Mouse (Mus musculus): ENCODE data around the gene Pou2af1. TPM values are rescaled to one million over a fixed set of nuclear protein-coding genes. Genes with fewer than 3 reads are reported as not detected.

Gene Pou2af1
- polyA plus RNA-seq, 1 experiment, result 171 TPM

- Histone ChIP-seq H3K36me3 (ENCODE audit: control insufficient read depth, insufficient read depth, low read length) (no peaks in the 10 kb centered on the region), H3K27ac (ENCODE audit: insufficient read depth, low read length) (no peak overlapping the region), H3K27me3 (ENCODE audit: control insufficient read depth, insufficient read depth, low read length) (no peaks in the 10 kb centered on the region), H3K4me1 (ENCODE audit: control insufficient read depth, insufficient read depth, insufficient read length) (peaks cover 27% of the 10 kb centered on the region; the same call in 1 of the 2 replicates), H3K4me3 (ENCODE audit: extremely low read depth, insufficient read depth, insufficient read length) (no peak overlapping the region)
- WGBS, result 54% methylated on average over 4 of the region's 4 CpGs
- DNase-seq (ENCODE audit: low read depth in 1 of 2, low spot score in 2 of 2), result no peak
- TF ChIP-seq POLR2A (IDR thresholded peaks at IDR 0.05; ENCODE audit: low read depth, low read length), result no peak
- no peak for TF ChIP-seq CTCF (IDR thresholded peaks at IDR 0.05; ENCODE audit: extremely low read depth, insufficient read depth, insufficient read length, insufficient replicate concordance)
These were observed 28.1 kb upstream of the Pou2af1 start for GRCm38 (mm10) chr9:51185386-51185785.

DNA sequence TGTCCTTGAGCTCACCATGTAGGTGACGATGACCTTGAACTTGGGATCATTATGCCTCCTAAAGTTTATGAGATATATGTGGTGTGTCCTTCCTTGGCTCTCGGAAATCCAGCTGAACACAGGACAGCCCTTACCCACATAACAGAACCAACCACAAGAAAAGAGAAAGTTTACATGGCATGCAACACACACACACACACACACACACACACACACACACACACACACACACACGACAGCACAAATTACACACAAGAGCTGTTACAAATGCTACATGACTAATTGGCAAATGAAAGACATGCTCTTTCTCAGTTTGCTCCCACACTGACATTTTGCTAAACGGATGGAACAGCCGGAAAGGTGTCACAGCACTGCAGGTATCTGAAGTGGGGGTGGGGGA lies 27.6 kb upstream of the Pou2af1 start:
- no peak for DNase-seq (ENCODE audit: low read depth in 1 of 2, low spot score in 2 of 2)
- H3K27me3 ChIP-seq (ENCODE audit: control insufficient read depth, insufficient read depth, low read length), result no peaks in the 10 kb centered on the region
- TF ChIP-seq CTCF (IDR thresholded peaks at IDR 0.05; ENCODE audit: extremely low read depth, insufficient read depth, insufficient read length, insufficient replicate concordance) (no peak), POLR2A (IDR thresholded peaks at IDR 0.05; ENCODE audit: low read depth, low read length) (no peak)
- peaks cover 26% of the 10 kb centered on the region; the same call in 1 of the 2 replicates for H3K4me1 ChIP-seq (ENCODE audit: control insufficient read depth, insufficient read depth, insufficient read length)
- no peak overlapping the region for H3K4me3 ChIP-seq (ENCODE audit: extremely low read depth, insufficient read depth, insufficient read length)
- no peaks in the 10 kb centered on the region for H3K36me3 ChIP-seq (ENCODE audit: control insufficient read depth, insufficient read depth, low read length)
- 72% methylated on average over 5 of the region's 5 CpGs for WGBS
- H3K27ac ChIP-seq (ENCODE audit: insufficient read depth, low read length), result no peak overlapping the region

DNA sequence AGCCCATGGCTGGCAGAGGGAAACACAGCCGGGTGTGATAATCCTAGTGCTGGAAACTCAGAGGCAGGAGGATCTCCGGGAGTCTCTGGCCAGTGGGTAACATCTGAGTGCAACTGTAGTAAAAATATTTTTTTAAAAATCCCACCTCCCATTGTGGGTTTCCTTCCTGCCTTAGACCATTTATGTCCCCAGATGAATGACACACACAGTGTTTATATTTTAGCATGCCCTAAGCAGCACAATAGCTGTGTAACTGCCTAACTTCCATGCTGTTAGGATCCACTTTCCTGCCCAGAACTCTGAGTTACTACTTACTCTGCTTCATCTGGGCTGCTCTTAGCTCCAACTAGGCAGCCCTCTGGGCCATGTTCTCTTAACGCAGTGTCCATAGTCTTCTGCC lies 22.9 kb upstream of the Pou2af1 start:
- H3K27ac ChIP-seq (ENCODE audit: insufficient read depth, low read length), result no peak overlapping the region
- WGBS, result 67% methylated on average over 3 of the region's 3 CpGs
- H3K36me3 ChIP-seq (ENCODE audit: control insufficient read depth, insufficient read depth, low read length), result no peaks in the 10 kb centered on the region
- TF ChIP-seq POLR2A (IDR thresholded peaks at IDR 0.05; ENCODE audit: low read depth, low read length), result no peak
- no peak for TF ChIP-seq CTCF (IDR thresholded peaks at IDR 0.05; ENCODE audit: extremely low read depth, insufficient read depth, insufficient read length, insufficient replicate concordance)
- no peaks in the 10 kb centered on the region for H3K27me3 ChIP-seq (ENCODE audit: control insufficient read depth, insufficient read depth, low read length)
- no peak for DNase-seq (ENCODE audit: low read depth in 1 of 2, low spot score in 2 of 2)
- peaks cover under 1% of the 10 kb centered on the region; the same call in 1 of the 2 replicates for H3K4me1 ChIP-seq (ENCODE audit: control insufficient read depth, insufficient read depth, insufficient read length)
- no peak overlapping the region for H3K4me3 ChIP-seq (ENCODE audit: extremely low read depth, insufficient read depth, insufficient read length)

DNA sequence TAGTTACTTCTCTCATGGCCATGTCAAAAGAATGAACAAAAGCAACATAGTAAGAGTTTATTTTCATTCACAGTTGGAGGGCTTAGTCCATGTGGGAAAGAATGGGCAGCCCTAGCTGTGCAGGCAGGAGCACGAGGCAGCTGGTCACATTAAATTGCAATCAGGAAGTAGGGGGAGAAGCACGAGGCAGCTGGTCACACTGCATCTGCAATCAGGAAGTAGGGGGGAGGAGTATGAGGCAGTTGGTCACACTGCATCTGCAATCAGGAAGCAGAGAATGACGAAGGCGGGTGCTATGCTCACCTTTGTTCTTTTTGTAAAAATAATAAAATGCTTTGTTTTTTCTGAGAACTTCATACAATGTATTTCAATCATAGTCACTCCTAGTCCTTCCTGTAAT lies 18.7 kb upstream of the Pou2af1 start:
- DNase-seq (ENCODE audit: low read depth in 1 of 2, low spot score in 2 of 2), result no peak
- H3K27ac ChIP-seq (ENCODE audit: insufficient read depth, low read length), result no peak overlapping the region
- H3K4me3 ChIP-seq (ENCODE audit: extremely low read depth, insufficient read depth, insufficient read length), result no peak overlapping the region
- no peaks in the 10 kb centered on the region for H3K4me1 ChIP-seq (ENCODE audit: control insufficient read depth, insufficient read depth, insufficient read length)
- 46% methylated on average over 4 of the region's 4 CpGs for WGBS
- H3K36me3 ChIP-seq (ENCODE audit: control insufficient read depth, insufficient read depth, low read length), result no peaks in the 10 kb centered on the region
- H3K27me3 ChIP-seq (ENCODE audit: control insufficient read depth, insufficient read depth, low read length), result no peaks in the 10 kb centered on the region
- TF ChIP-seq POLR2A (IDR thresholded peaks at IDR 0.05; ENCODE audit: low read depth, low read length), result no peak
- TF ChIP-seq CTCF (IDR thresholded peaks at IDR 0.05; ENCODE audit: extremely low read depth, insufficient read depth, insufficient read length, insufficient replicate concordance), result no peak

- WGBS, result 79% methylated on average over 2 of the region's 2 CpGs
- no peak for DNase-seq (ENCODE audit: low read depth in 1 of 2, low spot score in 2 of 2)
- Histone ChIP-seq H3K4me3 (ENCODE audit: extremely low read depth, insufficient read depth, insufficient read length) (no peak overlapping the region), H3K27me3 (ENCODE audit: control insufficient read depth, insufficient read depth, low read length) (no peaks in the 10 kb centered on the region), H3K4me1 (ENCODE audit: control insufficient read depth, insufficient read depth, insufficient read length) (peaks cover 9% of the 10 kb centered on the region; the same call in 1 of the 2 replicates), H3K27ac (ENCODE audit: insufficient read depth, low read length) (no peak overlapping the region), H3K36me3 (ENCODE audit: control insufficient read depth, insufficient read depth, low read length) (no peaks in the 10 kb centered on the region)
- TF ChIP-seq POLR2A (IDR thresholded peaks at IDR 0.05; ENCODE audit: low read depth, low read length) (no peak), CTCF (IDR thresholded peaks at IDR 0.05; ENCODE audit: extremely low read depth, insufficient read depth, insufficient read length, insufficient replicate concordance) (no peak)
These were observed 4.6 kb upstream of the Pou2af1 start for GRCm38 (mm10) chr9:51208974-51209332.

DNA sequence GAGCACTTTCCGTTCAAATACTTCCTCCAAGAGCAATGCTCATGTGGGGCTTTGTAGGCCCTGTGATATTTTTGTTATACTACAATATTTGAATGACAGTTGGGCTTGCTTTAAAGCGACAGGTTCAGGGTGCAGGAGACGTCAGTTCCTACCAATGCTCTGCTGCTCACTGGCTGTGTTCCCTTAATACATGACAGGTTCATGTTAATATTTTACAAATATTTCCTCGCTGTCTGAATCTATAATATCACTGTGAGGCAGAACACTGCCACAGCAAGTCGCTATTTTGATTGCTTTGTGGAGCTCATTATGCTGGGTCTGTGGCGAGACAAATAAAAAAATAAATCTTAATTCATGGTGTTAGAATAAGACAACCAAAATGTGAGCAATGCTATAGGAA lies 2.3 kb upstream of the Pou2af1 start:
- Histone ChIP-seq H3K36me3 (ENCODE audit: control insufficient read depth, insufficient read depth, low read length) (no peaks in the 10 kb centered on the region), H3K4me3 (ENCODE audit: extremely low read depth, insufficient read depth, insufficient read length) (no peak overlapping the region), H3K27me3 (ENCODE audit: control insufficient read depth, insufficient read depth, low read length) (no peaks in the 10 kb centered on the region), H3K27ac (ENCODE audit: insufficient read depth, low read length) (peak overlapping the region; percentile 87; the same call in 1 of the 2 replicates), H3K4me1 (ENCODE audit: control insufficient read depth, insufficient read depth, insufficient read length) (peaks cover 7% of the 10 kb centered on the region; the same call in 1 of the 2 replicates)
- 39% methylated on average over 6 of the region's 6 CpGs for WGBS
- DNase-seq (ENCODE audit: low read depth in 1 of 2, low spot score in 2 of 2), result no peak
- TF ChIP-seq POLR2A (IDR thresholded peaks at IDR 0.05; ENCODE audit: low read depth, low read length) (no peak), CTCF (IDR thresholded peaks at IDR 0.05; ENCODE audit: extremely low read depth, insufficient read depth, insufficient read length, insufficient replicate concordance) (no peak)

DNA sequence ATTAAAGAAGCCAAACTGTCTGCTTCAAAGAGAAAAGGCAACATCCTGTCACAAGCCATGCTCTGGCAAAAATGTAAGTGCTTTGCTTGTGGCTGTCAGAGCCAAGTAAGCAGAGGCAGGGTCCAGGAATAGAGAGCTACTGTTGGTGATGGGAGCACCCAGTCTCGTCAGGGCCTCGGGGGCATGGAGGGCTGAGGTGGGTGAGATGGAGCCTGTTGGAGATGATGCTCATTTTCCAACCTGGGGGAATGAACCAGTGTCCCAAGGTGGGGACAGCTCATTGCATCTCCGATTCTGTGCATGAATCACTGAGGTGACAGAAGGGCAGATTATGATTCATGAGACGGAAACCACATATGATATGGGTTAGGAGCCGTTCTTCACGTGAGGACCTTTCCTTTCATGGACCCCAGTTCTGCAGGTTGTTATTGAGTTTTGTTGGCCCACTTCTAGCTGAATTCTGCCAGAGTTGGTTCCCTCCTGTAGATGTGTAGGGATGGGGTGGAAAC lies 275 bp downstream of the Pou2af1 start:
- DNase-seq (ENCODE audit: low read depth in 1 of 2, low spot score in 2 of 2), result no peak
- peak overlapping the region; percentile 73 for H3K4me3 ChIP-seq (ENCODE audit: extremely low read depth, insufficient read depth, insufficient read length)
- H3K36me3 ChIP-seq (ENCODE audit: control insufficient read depth, insufficient read depth, low read length), result no peaks in the 10 kb centered on the region
- WGBS, result 18% methylated on average over 6 of the region's 6 CpGs
- no peak for TF ChIP-seq CTCF (IDR thresholded peaks at IDR 0.05; ENCODE audit: extremely low read depth, insufficient read depth, insufficient read length, insufficient replicate concordance)
- no peak; the same call in 1 of the 2 replicates for TF ChIP-seq POLR2A (IDR thresholded peaks at IDR 0.05; ENCODE audit: low read depth, low read length)
- H3K27ac ChIP-seq (ENCODE audit: insufficient read depth, low read length), result peak overlapping the region; percentile 87
- peaks cover 9% of the 10 kb centered on the region; the same call in 1 of the 2 replicates for H3K4me1 ChIP-seq (ENCODE audit: control insufficient read depth, insufficient read depth, insufficient read length)
- H3K27me3 ChIP-seq (ENCODE audit: control insufficient read depth, insufficient read depth, low read length), result no peaks in the 10 kb centered on the region

Measured in spleen, adult 2 months (tissue).